Mouse (Mus musculus) CD4-positive, CD25-positive, alpha-beta regulatory T cell, adult 4 months (primary cell): Measurements from ENCODE around the gene Zfp423. TPM values are rescaled to one million over a fixed set of nuclear protein-coding genes. Genes with fewer than 3 reads are reported as not detected.

ENCODE experiments used
- ATAC-seq: one replicate; pipeline ENCODE4 v1.8.0; 2017
- polyA plus RNA-seq, 2 experiments: library from polyadenylated mRNA; unstranded; fragments of 100-300 nt; shearing (Covaris generic); gene quantifications; one replicate each; pipeline ENCODE4 v1.2.1; 2017

Zfp423 gene
- polyA plus RNA-seq, 2 experiments from 2014 or later: not detected

DNA sequence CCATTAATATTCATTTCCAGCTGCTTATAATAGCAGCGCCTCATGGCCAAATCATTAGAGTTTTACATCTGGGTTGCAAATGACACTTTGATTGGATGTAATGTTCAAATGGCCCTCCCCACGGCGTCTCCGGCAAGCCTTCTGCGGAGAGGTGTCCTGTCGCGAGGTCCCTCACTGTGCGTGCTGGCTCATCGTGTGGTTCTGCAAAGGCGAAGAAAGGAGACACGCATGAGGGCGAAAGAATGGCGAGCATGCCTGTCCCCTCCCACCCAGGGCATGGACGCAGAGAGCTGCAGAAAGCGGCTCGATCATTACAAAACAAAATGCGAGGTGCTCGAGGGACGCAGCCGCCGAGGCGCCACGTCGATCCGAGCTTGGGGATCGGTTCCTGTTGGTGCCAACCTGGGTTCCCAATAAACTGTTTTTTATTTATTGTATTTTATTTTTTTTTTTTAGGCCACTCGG lies 297.1 kb downstream of the Zfp423 start:
- ATAC-seq: no peak

DNA sequence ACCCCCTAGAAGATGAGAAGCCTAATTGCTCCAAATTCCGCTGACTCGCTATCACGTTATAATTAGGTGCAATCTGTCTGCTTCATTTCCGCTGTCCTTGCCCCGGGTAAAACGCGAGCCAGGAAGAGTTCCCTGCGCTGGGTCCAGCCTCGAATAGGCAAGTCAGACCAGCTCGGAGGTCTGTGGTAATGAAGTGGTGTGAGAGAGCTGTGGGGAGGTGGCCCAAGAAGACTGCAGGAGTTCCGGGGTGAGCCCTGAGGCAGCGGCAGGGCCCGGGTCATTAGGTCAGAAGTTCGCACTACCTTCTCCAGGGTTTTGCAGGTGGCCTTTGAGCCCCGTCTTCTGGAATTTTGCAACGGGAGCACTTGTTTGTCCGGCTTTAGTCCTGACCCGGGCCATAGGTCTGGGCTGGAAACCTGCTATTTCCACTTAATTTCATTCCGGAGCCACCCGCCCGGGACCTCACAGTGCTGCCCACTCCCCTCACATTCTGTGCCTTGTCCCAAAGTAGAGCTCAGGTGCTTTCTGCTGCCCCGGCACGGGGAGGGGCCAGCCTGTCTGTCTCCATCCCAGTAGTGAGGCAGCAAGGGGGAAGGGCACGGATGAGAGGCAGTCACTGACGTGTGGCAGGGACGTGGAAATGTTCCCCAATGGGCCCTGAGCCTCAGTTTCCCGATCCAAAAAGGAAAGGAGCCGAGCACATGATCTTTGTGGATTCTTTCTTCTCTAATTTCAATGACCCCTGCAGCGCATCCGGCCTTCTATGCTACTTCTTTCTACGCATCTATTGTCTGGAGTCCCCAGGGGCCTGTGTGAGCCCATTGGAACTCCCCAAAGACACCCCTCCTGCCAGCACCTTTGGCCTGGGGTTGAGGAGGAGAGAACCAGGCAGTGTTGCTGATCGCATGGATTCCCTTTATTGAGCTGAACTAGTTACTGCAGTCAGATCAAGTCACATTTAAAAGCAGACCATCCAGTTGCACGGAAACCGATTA lies 298.2 kb downstream of the Zfp423 start:
- ATAC-seq: no peak

DNA sequence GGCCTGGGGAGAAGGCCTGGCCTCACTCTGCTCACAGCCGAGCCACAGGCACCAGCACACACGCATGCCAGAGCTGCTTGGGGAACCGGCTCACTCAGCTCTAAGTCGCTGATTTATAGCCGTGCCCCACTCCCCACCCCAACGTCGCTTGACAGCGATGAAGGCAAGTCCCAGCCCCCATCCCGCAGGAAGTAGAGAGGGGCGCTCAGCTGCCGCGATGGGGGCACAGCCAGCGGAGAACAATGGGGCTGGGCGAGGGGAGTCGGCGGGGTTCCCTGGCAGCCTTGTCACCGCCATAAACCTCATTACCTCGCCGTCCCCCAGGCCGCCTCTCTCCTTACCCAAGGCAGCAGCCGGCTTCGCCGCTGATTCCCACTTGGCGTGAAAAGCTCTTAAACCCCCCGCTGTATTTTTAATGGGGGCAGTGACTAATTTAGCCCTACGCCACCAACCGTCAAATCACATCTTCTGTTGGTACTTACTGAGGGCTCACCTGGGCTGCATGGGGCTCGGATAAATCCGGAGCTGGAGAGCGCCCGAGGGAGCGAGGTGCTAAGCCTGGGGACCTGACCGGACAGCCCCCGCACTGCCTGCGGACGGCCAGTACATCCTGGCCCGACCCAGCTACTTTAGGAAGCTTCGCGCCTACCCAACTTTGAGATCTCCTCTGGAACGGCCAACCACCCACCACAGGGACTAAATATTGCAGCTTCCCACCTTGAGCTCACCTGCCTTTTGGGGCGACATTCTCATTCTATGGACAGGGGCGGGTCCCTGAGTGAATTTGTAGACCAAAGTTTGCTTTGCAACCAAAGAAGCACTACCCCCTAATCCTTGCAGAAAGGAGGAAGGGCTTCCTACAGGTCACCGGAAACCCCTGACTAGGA lies 299.1 kb downstream of the Zfp423 start:
- no peak for ATAC-seq

DNA sequence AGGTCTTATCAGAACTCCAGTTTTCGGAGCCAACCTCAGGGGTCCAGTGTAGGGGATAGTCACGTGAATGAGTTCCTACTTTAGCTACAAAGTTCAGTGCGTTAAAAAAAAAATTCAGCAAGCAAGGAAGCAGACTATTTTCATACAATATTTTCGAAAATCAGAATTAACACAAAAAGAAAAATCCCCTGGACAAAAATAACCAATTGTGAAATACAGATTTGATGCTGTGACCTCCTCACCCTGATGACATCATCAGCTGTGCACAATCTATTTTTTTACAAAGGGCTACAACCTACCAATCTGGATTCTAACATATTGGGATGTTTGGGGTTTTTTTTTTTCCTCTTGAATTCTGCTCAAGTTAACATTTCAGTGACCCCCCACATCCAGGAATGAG lies 301.9 kb downstream of the Zfp423 start:
- no peak for ATAC-seq

DNA sequence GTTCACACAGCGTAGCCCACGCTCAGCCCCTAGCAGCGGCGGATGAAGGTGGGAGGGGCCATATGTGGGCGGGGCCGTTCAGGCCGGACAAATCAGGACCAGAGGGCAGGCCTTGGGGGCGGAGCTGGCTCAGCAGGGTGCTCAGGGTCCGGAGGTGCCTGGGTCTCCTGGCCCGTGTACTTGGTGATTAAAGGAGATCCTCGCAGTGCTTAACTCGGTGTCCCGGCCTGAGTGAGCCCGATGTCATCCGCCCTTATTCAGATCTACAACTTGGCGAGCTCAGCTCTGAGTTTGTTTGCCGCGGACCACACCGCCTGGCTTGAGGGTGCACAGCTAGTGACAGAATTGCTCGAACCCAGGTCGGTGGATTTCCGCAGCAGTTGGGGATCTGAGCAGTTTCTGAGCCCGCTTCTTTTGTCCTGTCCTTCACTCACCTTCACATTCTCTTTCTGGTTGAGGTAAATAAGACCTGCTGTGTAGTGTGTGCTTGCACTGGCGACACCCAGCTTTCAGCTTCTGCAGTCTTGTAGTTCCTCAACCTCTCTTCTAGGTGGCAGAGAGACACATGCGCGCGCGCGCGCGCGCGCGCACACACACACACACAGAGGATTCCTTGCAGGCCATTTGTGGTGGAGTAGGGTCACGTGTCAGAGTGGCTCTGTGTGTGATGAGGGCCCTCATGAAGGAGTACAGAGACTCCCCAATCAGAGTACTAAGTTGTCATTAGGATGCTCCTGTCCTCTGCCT lies 302.7 kb downstream of the Zfp423 start:
- ATAC-seq: no peak

DNA sequence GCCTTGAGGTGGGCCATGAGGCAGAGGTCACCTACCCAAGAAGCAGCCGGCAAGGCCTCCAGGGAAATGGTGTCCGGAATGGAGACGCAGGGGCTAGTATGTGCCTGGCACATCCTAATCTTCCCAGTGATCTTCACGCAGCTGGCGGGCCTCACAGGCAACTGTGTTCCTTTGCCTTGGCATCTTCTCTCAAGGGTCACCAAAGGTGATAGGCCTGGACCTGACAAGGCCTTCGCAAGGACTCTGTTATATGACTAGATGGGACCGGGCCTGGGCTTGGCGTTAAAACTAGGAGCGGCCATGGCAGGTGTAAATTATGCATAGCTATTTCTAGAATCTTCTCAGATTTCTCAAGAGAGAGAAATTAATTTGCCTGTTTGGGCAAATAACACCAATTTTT lies 303.4 kb downstream of the Zfp423 start:
- ATAC-seq: no peak

DNA sequence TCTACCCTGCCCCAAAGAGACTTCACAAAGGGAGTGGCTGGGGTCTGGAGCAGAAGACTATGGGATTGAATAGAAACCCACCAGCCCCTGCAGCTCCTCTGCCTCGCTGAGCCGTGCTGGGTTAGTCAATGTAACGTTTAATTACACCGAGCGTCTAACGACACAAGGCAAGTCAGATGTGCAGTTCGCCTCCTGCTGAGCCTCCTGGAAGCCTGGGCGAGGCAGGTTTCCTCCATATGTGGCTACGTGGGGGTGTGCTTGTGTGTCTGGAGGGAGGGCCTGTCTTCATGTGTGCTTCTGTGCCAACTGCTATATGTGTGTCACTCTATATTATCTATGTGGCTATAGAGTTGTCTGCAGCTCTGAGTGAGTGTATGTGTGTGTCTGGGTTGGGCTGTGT lies 311.6 kb downstream of the Zfp423 start:
- no peak for ATAC-seq

DNA sequence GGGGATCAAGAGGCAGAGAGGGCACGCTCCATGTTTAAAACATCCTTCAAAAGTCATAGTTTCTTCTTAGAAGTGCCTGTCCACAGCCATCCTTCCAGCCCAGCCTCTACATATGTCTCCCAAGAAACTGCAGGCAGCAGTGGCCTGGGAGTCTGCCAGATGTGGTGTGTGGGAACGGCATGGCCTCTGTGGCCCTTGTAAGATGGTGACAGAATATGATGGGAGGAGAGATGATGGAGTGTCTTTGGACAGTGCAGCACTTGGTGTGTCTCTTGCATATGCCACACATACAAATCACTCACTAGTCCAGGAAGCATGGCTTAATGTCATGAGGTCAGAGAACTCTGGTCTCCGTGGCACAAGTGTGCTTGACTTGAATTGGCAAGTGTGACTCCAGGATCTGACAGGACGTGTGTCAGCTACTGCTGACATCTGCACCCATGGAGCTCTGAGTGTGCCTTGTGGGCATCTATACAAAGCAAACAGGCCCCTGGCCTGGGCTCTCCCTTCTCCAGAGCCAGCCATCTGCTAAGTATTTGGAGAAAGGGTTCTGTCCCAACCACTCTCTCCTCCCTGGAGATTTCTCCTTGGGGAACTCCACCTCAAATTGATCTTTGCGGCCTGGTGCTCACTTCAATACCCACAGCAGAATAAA lies 313.4 kb downstream of the Zfp423 start:
- no peak for ATAC-seq

DNA sequence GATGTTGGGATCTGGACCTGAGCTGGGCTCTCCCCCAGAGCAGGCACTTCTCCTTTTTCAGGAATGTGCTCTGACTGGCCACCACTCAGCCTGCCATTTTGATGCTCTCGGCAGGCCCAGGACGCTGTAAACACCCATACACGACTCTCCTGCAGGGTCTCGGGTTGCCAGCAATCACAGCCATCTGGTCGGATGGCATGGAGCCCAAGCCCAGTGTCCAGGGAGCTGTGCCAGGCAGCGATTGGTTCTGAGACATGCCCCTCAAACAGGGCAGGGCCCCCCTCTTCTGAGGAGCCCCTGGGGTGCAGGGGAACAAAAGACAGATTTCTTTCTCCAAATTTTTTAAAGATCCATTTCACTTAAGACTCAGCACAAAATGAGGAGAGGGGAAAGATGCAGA lies 314.0 kb downstream of the Zfp423 start:
- ATAC-seq: no peak

DNA sequence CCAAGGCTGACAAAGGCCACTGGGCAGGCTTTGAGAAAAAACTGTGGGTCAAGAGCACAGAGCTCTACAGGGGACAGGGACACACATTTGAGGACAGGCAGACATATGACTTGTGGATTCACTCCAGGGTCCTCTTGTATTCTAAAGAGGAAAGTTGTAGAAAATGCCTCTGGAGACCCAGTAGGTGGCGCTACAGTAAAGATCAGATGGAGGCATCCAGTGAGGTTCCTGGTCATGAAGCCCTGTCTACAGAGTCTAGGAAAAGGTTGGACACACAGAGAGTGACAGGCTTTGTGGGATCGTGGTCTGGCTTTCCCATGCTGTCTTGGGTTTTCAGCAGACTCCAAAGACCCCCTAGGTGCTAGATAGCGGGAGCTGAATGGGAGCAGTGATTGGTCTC lies 318.5 kb downstream of the Zfp423 start:
- no peak for ATAC-seq

DNA sequence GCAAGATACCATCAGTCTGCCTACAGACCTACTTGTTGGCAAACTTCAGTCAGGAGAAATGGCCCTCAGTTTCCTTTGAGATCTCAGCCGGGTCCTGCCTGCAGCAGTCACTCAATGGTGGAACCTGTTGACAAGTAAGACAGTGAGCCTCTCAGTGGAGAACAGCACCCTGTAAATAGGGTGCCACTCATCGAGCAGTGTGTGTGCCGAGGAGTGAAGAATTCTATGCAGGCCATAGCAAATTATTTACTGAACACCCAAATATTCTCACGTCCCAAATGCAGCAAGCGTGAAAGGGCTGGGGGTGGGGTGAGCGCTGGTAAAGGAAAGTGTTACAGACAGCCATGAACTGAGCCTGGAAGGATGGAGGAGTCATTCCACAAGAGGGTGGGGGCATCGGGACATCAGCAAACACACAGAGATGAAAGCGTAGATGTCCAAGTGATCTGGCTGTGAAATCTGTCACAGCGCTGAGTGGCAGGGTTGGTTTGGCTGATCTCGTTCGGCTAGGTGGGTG lies 323.1 kb downstream of the Zfp423 start:
- no peak for ATAC-seq

DNA sequence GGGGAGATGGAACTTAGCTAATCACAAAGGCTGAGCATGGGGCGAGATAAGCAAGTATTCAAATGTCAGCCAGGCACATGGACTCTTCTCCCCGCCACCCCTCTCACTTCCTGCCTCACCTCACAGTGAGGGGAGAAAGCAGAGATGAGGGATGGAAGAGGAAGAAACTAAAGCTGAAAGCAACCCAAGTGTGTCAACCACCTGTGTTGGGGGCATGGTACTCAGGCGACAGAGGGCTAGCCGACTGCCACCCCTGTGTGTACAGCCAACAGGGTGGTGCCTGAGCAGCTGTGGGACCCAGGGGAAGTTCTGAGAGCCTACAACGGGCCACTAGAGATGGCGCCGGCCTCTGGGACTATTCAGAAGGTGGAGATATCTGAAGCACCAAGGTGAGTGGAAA lies 327.6 kb downstream of the Zfp423 start:
- ATAC-seq: no peak

DNA sequence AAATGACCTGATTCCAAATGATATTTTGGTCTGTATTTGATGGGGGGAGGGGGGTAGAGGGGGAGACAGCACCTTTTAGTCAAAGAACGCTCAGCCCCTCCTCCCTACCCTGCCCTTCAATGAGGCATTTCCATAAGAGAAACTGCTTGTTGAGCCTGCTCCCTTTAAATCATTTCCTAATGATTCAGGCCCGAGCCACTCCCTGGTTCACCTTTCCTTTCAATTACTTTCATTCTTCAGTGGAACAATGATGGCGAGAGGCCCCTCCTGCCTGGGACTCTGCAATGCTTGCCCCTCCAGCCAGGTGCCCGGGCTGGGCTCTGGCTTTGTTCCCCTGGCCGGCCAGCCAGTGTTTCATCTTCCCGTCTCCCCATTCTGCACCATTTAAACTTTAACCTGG lies 329.7 kb downstream of the Zfp423 start:
- ATAC-seq: no peak

DNA sequence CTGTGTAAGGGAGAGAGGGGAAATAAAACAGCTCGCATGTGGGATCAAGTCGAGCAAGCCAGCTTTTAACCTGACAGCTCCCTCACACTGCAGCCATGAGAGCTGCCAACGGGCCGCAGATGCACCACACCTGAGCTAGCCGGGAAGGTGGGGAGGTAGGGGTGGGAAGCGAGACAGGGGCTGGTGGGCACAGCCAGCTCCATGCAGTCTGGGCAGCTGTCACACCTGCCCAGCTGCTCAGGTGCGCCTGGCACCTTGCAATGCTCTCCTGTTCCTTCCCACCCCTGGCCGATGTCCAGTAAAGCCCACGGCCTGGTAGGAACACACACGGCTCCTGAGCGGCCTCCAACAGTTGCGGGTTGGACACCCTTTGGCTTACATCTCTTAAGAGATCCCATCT lies 338.2 kb downstream of the Zfp423 start:
- ATAC-seq: no peak

DNA sequence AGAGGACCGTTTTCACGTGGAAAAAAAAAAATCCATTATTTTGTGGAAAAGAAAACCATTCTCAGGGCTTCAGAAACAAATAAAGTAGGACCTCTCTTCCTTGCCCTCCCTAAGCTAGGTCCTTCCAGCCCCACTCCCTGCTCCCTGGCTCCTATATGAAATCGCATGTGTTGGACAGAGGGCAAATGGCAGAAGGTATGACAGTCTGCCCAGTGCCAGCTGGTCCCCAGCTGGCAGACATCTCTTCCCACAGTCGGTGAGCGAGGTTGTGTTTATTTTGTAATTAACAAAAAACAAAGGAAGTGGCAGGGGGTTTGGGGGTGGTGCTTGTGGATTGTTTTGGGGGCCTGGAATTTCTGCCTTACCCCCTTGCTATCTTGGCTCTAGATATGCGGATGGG lies 339.2 kb downstream of the Zfp423 start:
- no peak for ATAC-seq

DNA sequence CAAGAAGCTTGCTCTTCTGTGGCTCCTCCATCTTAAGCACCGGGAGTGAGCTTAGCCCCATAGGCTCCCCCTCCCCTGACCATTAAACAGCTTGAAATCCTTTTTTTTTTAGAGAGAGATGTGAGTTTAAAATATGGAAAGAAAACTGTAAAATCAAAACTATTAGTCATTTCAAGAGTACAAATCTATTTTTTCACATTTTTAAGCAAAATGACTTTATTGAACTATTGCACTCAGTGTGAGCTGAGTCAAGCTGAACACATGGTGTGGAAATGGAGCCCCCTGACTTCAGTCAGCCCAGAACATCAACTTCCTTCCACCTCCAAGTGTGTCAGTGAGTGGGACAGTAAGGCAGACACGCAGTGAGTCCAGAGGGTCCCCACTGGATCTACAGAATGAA lies 339.9 kb downstream of the Zfp423 start:
- no peak for ATAC-seq

DNA sequence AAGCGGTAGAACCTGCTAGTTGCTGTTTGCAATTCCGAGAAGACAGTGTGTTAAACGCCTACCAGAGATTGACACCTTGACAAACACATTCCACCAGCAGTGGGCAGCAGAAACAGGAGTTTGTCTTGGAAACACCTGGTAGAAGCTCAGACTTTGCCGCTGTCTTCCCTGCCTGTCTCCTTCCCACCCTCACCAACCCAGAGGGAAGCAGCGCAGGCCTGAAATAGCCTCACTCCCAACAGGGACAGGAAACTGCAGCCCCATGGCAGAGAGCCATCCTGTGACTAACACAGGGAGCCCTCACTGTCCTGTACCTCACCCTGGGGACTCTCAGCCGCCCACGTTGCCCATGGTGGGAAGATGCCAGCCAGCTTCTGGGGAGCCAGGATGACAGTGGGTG lies 340.3 kb downstream of the Zfp423 start:
- ATAC-seq: no peak

DNA sequence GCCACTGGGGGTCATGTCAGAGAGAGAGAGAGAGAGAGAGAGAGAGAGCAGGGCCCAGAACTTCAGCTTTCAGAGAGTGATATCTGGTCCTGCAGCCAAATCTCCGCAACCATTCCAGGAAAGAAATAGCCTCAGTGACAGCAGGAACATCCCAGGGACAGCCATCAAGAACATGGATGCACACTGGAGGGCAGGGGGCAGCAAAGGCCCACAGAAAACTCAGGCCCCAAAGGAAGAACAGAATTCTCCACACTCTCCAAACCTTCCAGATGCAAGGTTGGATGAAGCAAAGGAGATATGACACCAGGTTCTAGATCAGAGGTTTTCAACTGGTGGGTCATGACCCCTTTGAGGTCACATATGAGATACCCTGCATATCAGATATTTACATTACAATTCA lies 345.7 kb downstream of the Zfp423 start:
- no peak for ATAC-seq
